Mouse (Mus musculus) intestine, embryonic 14.5 days (tissue): ENCODE measurements around the gene Myf6. TPM values are rescaled to one million over a fixed set of nuclear protein-coding genes. Genes with fewer than 3 reads are reported as not detected.
A peak's percentile ranks its signal among the peaks of the same experiment; 100 is the strongest.

Experiments
- ATAC-seq: fragments of 200-750 bp; cut with Nextera tagmentation; replicated peaks from 2 replicates; pipeline ENCODE4 v1.8.0; 2017; ENCODE audit warnings: low read depth, moderate number of reproducible peaks, moderate TSS enrichment, moderate library complexity; ENCODE audit not compliant: low FRiP score, low TSS enrichment
- DNase-seq: peaks from one replicate; pipeline ENCODE4 v3.0.0-alpha.2; 2018; ENCODE audit warnings: low spot score
- H3K27ac ChIP-seq: fragments of 300-500 bp; sonication (generic); 2 replicates; pipeline ENCODE4 v1.5.1; 2014; ENCODE audit warnings: low read depth, mild to moderate bottlenecking, control low read depth
- H3K27me3 ChIP-seq: fragments of 300-500 bp; sonication (generic); replicated peaks from 2 replicates; pipeline ENCODE4 v1.6.1; 2014; ENCODE audit warnings: low read length, control low read depth; ENCODE audit not compliant: control insufficient read depth, insufficient read depth
- H3K36me3 ChIP-seq: fragments of 300-500 bp; sonication (generic); 2 replicates; pipeline ENCODE4 v1.6.1; 2014; ENCODE audit warnings: low read length, control low read depth; ENCODE audit not compliant: control insufficient read depth, insufficient read depth
- H3K4me1 ChIP-seq: fragments of 300-500 bp; sonication (generic); replicated peaks from 2 replicates; pipeline ENCODE4 v1.6.1; 2014; ENCODE audit warnings: low read length, control low read depth, mixed read lengths; ENCODE audit not compliant: control insufficient read depth, insufficient read depth
- H3K4me2 ChIP-seq: fragments of 300-500 bp; sonication (generic); 2 replicates; pipeline ENCODE4 v1.6.1; 2014; ENCODE audit warnings: low read length
- H3K4me3 ChIP-seq: fragments of 300-500 bp; sonication (generic); 2 replicates; pipeline ENCODE4 v1.5.1; 2014; ENCODE audit warnings: low read depth, low read length, control low read depth, mixed read lengths
- H3K9ac ChIP-seq: fragments of 300-500 bp; sonication (generic); 2 replicates; pipeline ENCODE4 v1.6.1; 2014; ENCODE audit warnings: mild to moderate bottlenecking, low read length
- H3K9me3 ChIP-seq: fragments of 300-500 bp; sonication (generic); 2 replicates; pipeline ENCODE4 v1.6.1; 2016; ENCODE audit warnings: low read length, control low read depth; ENCODE audit not compliant: control insufficient read depth
- WGBS: fragments of 180-500 bp; shearing (Covaris S2); extraction: QIAGEN DNeasy Blood & Tissue Kit; methylation state at CpG from one replicate; pipeline ENCODE4 v1.1.7; 2014; 5-methylcytosine and 5-hydroxymethylcytosine counted together
- polyA plus RNA-seq: library from polyadenylated mRNA; unstranded; fragments of >200 nt; fragmentation: Nextera tagmentation; extraction: Ambion mirVana; gene quantifications from 2 replicates; pipeline ENCODE4 v1.2.1, GENCODE M21; 2014

Myf6 gene
- not detected in 2 replicates for polyA plus RNA-seq

GRCm38 (mm10) chr10:107494568-107494967, at the start of gene Myf6:
TSS of gene Myf6 (minus strand) at chr10:107494737.
- 90% methylated on average over 6 of the region's 6 CpGs for whole genome bisulfite sequencing
- Histone ChIP-seq H3K27me3 (no peaks in the 10 kb centered on the region), H3K36me3 (no peaks in the 10 kb centered on the region), H3K9ac (no peak within 1 kb of the TSS), H3K4me3 (no peak within 1 kb of the TSS), H3K4me2 (peak within 1 kb of the TSS; percentile 47), H3K9me3 (no peaks in the 10 kb centered on the region), H3K27ac (no peak within 1 kb of the TSS), H3K4me1 (no peaks in the 10 kb centered on the region)
- no peak for DNase-seq
- ATAC-seq, result no peak

- Histone ChIP-seq H3K4me3 (no peak overlapping the region), H3K36me3 (no peaks in the 10 kb centered on the region), H3K4me2 (no peak overlapping the region), H3K27ac (no peak overlapping the region), H3K9ac (no peak overlapping the region), H3K27me3 (no peaks in the 10 kb centered on the region), H3K4me1 (no peaks in the 10 kb centered on the region), H3K9me3 (no peaks in the 10 kb centered on the region)
- 18% methylated on average over 1 of the region's 1 CpGs for WGBS
- DNase-seq (no peak), ATAC-seq (no peak)
Observed at GRCm38 (mm10) chr10:107543026-107543425, 48.5 kb upstream of the Myf6 start.

GRCm38 (mm10) chr10:107528758-107529157, 34.2 kb upstream of the Myf6 start:
- Histone ChIP-seq H3K4me3 (no peak overlapping the region), H3K4me2 (no peak overlapping the region), H3K9ac (no peak overlapping the region), H3K4me1 (no peaks in the 10 kb centered on the region), H3K36me3 (no peaks in the 10 kb centered on the region), H3K9me3 (no peaks in the 10 kb centered on the region), H3K27me3 (no peaks in the 10 kb centered on the region), H3K27ac (no peak overlapping the region)
- 63% methylated on average over 1 of the region's 1 CpGs for WGBS
- no peak for ATAC-seq
- DNase-seq, result no peak

- DNase-seq (no peak), ATAC-seq (no peak)
- H3K4me2 ChIP-seq, result no peak overlapping the region
- H3K9ac ChIP-seq, result no peak overlapping the region
- no peak overlapping the region for H3K27ac ChIP-seq
- WGBS, result 75% methylated on average over 5 of the region's 5 CpGs
- no peaks in the 10 kb centered on the region for H3K4me1 ChIP-seq
- no peaks in the 10 kb centered on the region for H3K9me3 ChIP-seq
- no peak overlapping the region for H3K4me3 ChIP-seq
- no peaks in the 10 kb centered on the region for H3K27me3 ChIP-seq
- no peaks in the 10 kb centered on the region for H3K36me3 ChIP-seq
Observed at GRCm38 (mm10) chr10:107519216-107519615, 24.7 kb upstream of the Myf6 start.

GRCm38 (mm10) chr10:107516641-107517040, 22.1 kb upstream of the Myf6 start:
- ATAC-seq, result no peak
- DNase-seq, result no peak
- Histone ChIP-seq H3K27ac (no peak overlapping the region), H3K27me3 (no peaks in the 10 kb centered on the region), H3K9ac (no peak overlapping the region), H3K4me1 (no peaks in the 10 kb centered on the region), H3K4me3 (no peak overlapping the region), H3K36me3 (no peaks in the 10 kb centered on the region), H3K9me3 (no peaks in the 10 kb centered on the region), H3K4me2 (no peak overlapping the region)
- WGBS, result 62% methylated on average over 7 of the region's 7 CpGs

- H3K27me3 ChIP-seq, result no peaks in the 10 kb centered on the region
- H3K4me3 ChIP-seq, result no peak overlapping the region
- no peak overlapping the region for H3K27ac ChIP-seq
- no peak overlapping the region for H3K4me2 ChIP-seq
- WGBS, result 87% methylated on average over 7 of the region's 7 CpGs
- no peak for ATAC-seq
- no peaks in the 10 kb centered on the region for H3K9me3 ChIP-seq
- no peaks in the 10 kb centered on the region for H3K4me1 ChIP-seq
- no peak overlapping the region for H3K9ac ChIP-seq
- no peak for DNase-seq
- no peaks in the 10 kb centered on the region for H3K36me3 ChIP-seq
Observed at GRCm38 (mm10) chr10:107514735-107515134, 20.2 kb upstream of the Myf6 start.

GRCm38 (mm10) chr10:107506397-107506796, 11.9 kb upstream of the Myf6 start:
- ATAC-seq (no peak), DNase-seq (no peak)
- Histone ChIP-seq H3K27me3 (no peaks in the 10 kb centered on the region), H3K27ac (no peak overlapping the region), H3K4me2 (no peak overlapping the region), H3K9ac (no peak overlapping the region), H3K9me3 (no peaks in the 10 kb centered on the region), H3K36me3 (no peaks in the 10 kb centered on the region), H3K4me1 (no peaks in the 10 kb centered on the region), H3K4me3 (no peak overlapping the region)
- 91% methylated on average over 2 of the region's 2 CpGs for WGBS

GRCm38 (mm10) chr10:107503430-107503829, 8.9 kb upstream of the Myf6 start:
- ATAC-seq (no peak), DNase-seq (no peak)
- H3K4me1 ChIP-seq, result no peaks in the 10 kb centered on the region
- H3K9ac ChIP-seq, result no peak overlapping the region
- no peaks in the 10 kb centered on the region for H3K27me3 ChIP-seq
- H3K36me3 ChIP-seq, result no peaks in the 10 kb centered on the region
- H3K4me2 ChIP-seq, result no peak overlapping the region
- H3K27ac ChIP-seq, result no peak overlapping the region
- no peak overlapping the region for H3K4me3 ChIP-seq
- WGBS, result 56% methylated on average over 4 of the region's 4 CpGs
- H3K9me3 ChIP-seq, result no peaks in the 10 kb centered on the region

GRCm38 (mm10) chr10:107502193-107502592, 7.7 kb upstream of the Myf6 start:
- Histone ChIP-seq H3K4me2 (no peak overlapping the region), H3K27ac (no peak overlapping the region), H3K4me3 (no peak overlapping the region), H3K36me3 (no peaks in the 10 kb centered on the region), H3K27me3 (no peaks in the 10 kb centered on the region), H3K4me1 (no peaks in the 10 kb centered on the region), H3K9me3 (no peaks in the 10 kb centered on the region), H3K9ac (no peak overlapping the region)
- 81% methylated on average over 7 of the region's 7 CpGs for WGBS
- DNase-seq (no peak), ATAC-seq (no peak)
